Comparison of ENCODE assay signal across 10 mouse cellular contexts in genomic region chr7:102137464-102137863, GRCm38 (mm10). TPM values are rescaled to one million over a fixed set of nuclear protein-coding genes. Genes with fewer than 3 reads are reported as not detected.
A peak's percentile ranks its signal among the peaks of the same experiment; 100 is the strongest.
DNase-seq lines count a peak whose midpoint lies in the region; ATAC-seq and TF ChIP-seq lines count a peak whose summit lies in the region.
"Had no signal": no experiment of that assay in that cellular context is flagged by ENCODE, and none has a peak within 500 bp of the region (broad histone marks: within the 10 kb centered on the region; RNA-seq: fewer than 3 reads in every experiment).

No protein-coding gene starts in this region.

- ATAC-seq in intestine, embryonic 16.5 days = no peak

- no peak overlapping the region for H3K9ac ChIP-seq in intestine, embryonic 16.5 days (ENCODE audit: low read depth, low read length)

- H3K4me3 ChIP-seq in gastrocnemius, adult 2 months = no peak overlapping the region
- H3K4me3 ChIP-seq in intestine, embryonic 16.5 days (ENCODE audit: low read length) = no peak overlapping the region

- no peak overlapping the region for H3K27ac ChIP-seq in gastrocnemius, adult 2 months
- no peak overlapping the region for H3K27ac ChIP-seq in intestine, embryonic 16.5 days (ENCODE audit: low read length)

- intact Hi-C loops in gastrocnemius, adult 2 months (cut with DNase I) = loop anchor here (5.0 kb wide), 1 partner anchor 85 kb away; no protein-coding TSS in a partner anchor

- no peak overlapping the region for H3K4me2 ChIP-seq in intestine, embryonic 16.5 days (ENCODE audit: low read depth, low read length)

- 96% methylated on average over 1 of the region's 1 CpGs for WGBS in intestine, embryonic 16.5 days

- no peaks in the 10 kb centered on the region for H3K4me1 ChIP-seq in intestine, embryonic 16.5 days (ENCODE audit: control insufficient read depth, insufficient read depth, low read length)

- DNase-seq in gastrocnemius, adult 2 months = peak; percentile 32
- DNase-seq in gastrocnemius, postnatal 4 days (ENCODE audit: low spot score in 2 of 2) = no peak
- peak; percentile 57 for DNase-seq in testis, postnatal 10 days (ENCODE audit: low spot score)
- no peak for DNase-seq in testis, postnatal 14 days (ENCODE audit: low spot score)
- peak; percentile 9 for DNase-seq in embryo, embryonic 11.5 days (ENCODE audit: low read depth, low spot score)
- peak; percentile 46 for DNase-seq in lung, postnatal 36 days
- DNase-seq in layer of hippocampus, adult 9-10 months (ENCODE audit: low spot score) = no peak

- H3K27me3 ChIP-seq in intestine, embryonic 16.5 days (replicated peaks; ENCODE audit: control insufficient read depth, insufficient read depth, low read length) = no peaks in the 10 kb centered on the region

- H3K36me3 ChIP-seq in intestine, embryonic 16.5 days (ENCODE audit: control insufficient read depth, insufficient read depth, low read length) = peaks cover 21% of the 10 kb centered on the region

- no peaks in the 10 kb centered on the region for H3K9me3 ChIP-seq in intestine, embryonic 16.5 days (ENCODE audit: control insufficient read depth, low read length)

- peak; percentile 64 for TF ChIP-seq CTCF in gastrocnemius, adult 2 months (IDR thresholded peaks at IDR 0.05)

RNA-seq across cellular contexts. Expression of gene Chrna10, which starts 20.8 kb away (rescaled TPM):
- total RNA-seq in gastrocnemius, adult 2 months (2021) = not detected
- total RNA-seq in gastrocnemius, postnatal 4 days (2021) = not detected
- polyA plus RNA-seq in intestine, embryonic 16.5 days (2015; fragmentation: Nextera tagmentation; extraction: Ambion mirVana) = 0.09 and 0.10 TPM in 2 replicates

RNA-seq across cellular contexts. Expression of gene Art5, which starts 28.2 kb away (rescaled TPM):
- 10 to 100 TPM; 18.3 to 30.4 TPM for total RNA-seq in gastrocnemius, adult 2 months (2021)
- total RNA-seq in gastrocnemius, postnatal 4 days (2021) = 10 to 100 TPM in 1 of 2 experiments, 1 to 10 TPM in 1; 8.8 to 13.6 TPM
- polyA plus RNA-seq in intestine, embryonic 16.5 days (2015; fragmentation: Nextera tagmentation; extraction: Ambion mirVana) = 0.48 and 0.77 TPM in 2 replicates
- total RNA-seq: layer of hippocampus, postnatal 25 days had no signal

RNA-seq across cellular contexts. Expression of gene Art1, which starts 35.9 kb away (rescaled TPM):
- total RNA-seq in gastrocnemius, adult 2 months (2021) = 100 to 1,000 TPM; 480 to 491 TPM
- 100 to 1,000 TPM; 223 to 276 TPM for total RNA-seq in gastrocnemius, postnatal 4 days (2021)
- polyA plus RNA-seq in intestine, embryonic 16.5 days (2015; fragmentation: Nextera tagmentation; extraction: Ambion mirVana) = 0.18 and 0.22 TPM in 2 replicates
- total RNA-seq: layer of hippocampus, postnatal 25 days had no signal
- polyA plus RNA-seq: small intestine, adult 2 months had no signal

RNA-seq across cellular contexts. Expression of gene Trpc2, which starts 54.5 kb away (rescaled TPM):
- total RNA-seq in gastrocnemius, adult 2 months (2021) = 1 to 10 TPM in 1 of 2 experiments, under 1 TPM in 1; 0.10 to 1.3 TPM
- under 1 TPM; 0.29 to 0.93 TPM for total RNA-seq in gastrocnemius, postnatal 4 days (2021)
- not detected in 2 replicates for polyA plus RNA-seq in intestine, embryonic 16.5 days (2015; fragmentation: Nextera tagmentation; extraction: Ambion mirVana)

Comparison
In these comparisons a context has a peak if more than half of its experiments do, and no peak if none do; other contexts are left out.
1. DNase-seq: peak in gastrocnemius, adult 2 months (single experiment), testis, postnatal 10 days (single experiment), embryo, embryonic 11.5 days (single experiment) and lung, postnatal 36 days (single experiment); none in gastrocnemius, postnatal 4 days (0 of 2), testis, postnatal 14 days (single experiment) and layer of hippocampus, adult 9-10 months (single experiment).